In genomic region chr3:142734291-142734690, GRCm38 (mm10) we compare ENCODE assay signal across 15 mouse cellular contexts. TPM values are rescaled to one million over a fixed set of nuclear protein-coding genes. Genes with fewer than 3 reads are reported as not detected.
DNase-seq lines count a peak whose midpoint lies in the region; ATAC-seq lines count a peak whose summit lies in the region.
"Had no signal": no experiment of that assay in that cellular context is flagged by ENCODE, and none has a peak within 500 bp of the region (broad histone marks: within the 10 kb centered on the region; RNA-seq: fewer than 3 reads in every experiment).

No protein-coding gene starts in this region.

- 43% methylated on average over 12 of the region's 12 CpGs for WGBS in lung, embryonic 15.5 days
- 57% methylated on average over 12 of the region's 12 CpGs for WGBS in midbrain, embryonic 13.5 days

- H3K36me3 ChIP-seq in lung, embryonic 15.5 days = no peaks in the 10 kb centered on the region
- no peaks in the 10 kb centered on the region for H3K36me3 ChIP-seq in midbrain, embryonic 13.5 days
- H3K36me3 ChIP-seq: heart, embryonic 13.5 days; hindbrain, embryonic 15.5 days had no signal

- no peaks in the 10 kb centered on the region for H3K27me3 ChIP-seq in lung, embryonic 15.5 days
- no peaks in the 10 kb centered on the region for H3K27me3 ChIP-seq in midbrain, embryonic 13.5 days
- H3K27me3 ChIP-seq: forebrain, embryonic 13.5 days; heart, embryonic 13.5 days; hindbrain, embryonic 15.5 days had no signal

- H3K9me3 ChIP-seq in lung, embryonic 15.5 days = no peaks in the 10 kb centered on the region
- H3K9me3 ChIP-seq in midbrain, embryonic 13.5 days = no peaks in the 10 kb centered on the region
- H3K9me3 ChIP-seq: embryonic facial prominence, embryonic 10.5 days; forebrain, embryonic 13.5 days; heart, embryonic 13.5 days; hindbrain, embryonic 15.5 days had no signal

- DNase-seq in adrenal gland, postnatal 36 days = peak; percentile 11 to 34
- DNase-seq in adrenal gland, adult 18-20 months (ENCODE audit: low spot score in 2 of 2) = no peak
- DNase-seq in lung, postnatal 25 days (ENCODE audit: low spot score) = no peak
- peak; percentile 12 for DNase-seq in lung, postnatal 14 days
- DNase-seq: cerebellum, adult 18-20 months; cerebellum, adult 9-11 months; forebrain, postnatal 0 days; gastrocnemius, postnatal 14 days; heart, postnatal 36 days had no signal

- H3K9ac ChIP-seq in lung, embryonic 15.5 days = no peak overlapping the region
- no peak overlapping the region for H3K9ac ChIP-seq in midbrain, embryonic 13.5 days (replicated peaks)
- H3K9ac ChIP-seq: forebrain, embryonic 13.5 days; forebrain, postnatal 0 days; heart, embryonic 13.5 days; hindbrain, embryonic 15.5 days had no signal

- H3K4me1 ChIP-seq in lung, embryonic 15.5 days = no peaks in the 10 kb centered on the region
- H3K4me1 ChIP-seq in midbrain, embryonic 13.5 days (replicated peaks) = no peaks in the 10 kb centered on the region
- H3K4me1 ChIP-seq: embryonic facial prominence, embryonic 10.5 days; forebrain, embryonic 13.5 days; heart, embryonic 13.5 days; hindbrain, embryonic 15.5 days had no signal

- no peak overlapping the region for H3K4me2 ChIP-seq in lung, embryonic 15.5 days
- no peak overlapping the region for H3K4me2 ChIP-seq in midbrain, embryonic 13.5 days (replicated peaks)
- H3K4me2 ChIP-seq: forebrain, embryonic 13.5 days; heart, embryonic 13.5 days; hindbrain, embryonic 15.5 days had no signal

- ATAC-seq in lung, embryonic 15.5 days (ENCODE audit: borderline replicate concordance, extremely low read depth, low FRiP score, low TSS enrichment) = peak; percentile 76; the same call in 1 of the 2 replicates
- no peak for ATAC-seq in midbrain, embryonic 13.5 days
- ATAC-seq: forebrain, embryonic 13.5 days; forebrain, postnatal 0 days had no signal

- no peak overlapping the region for H3K27ac ChIP-seq in lung, embryonic 15.5 days
- H3K27ac ChIP-seq in midbrain, embryonic 13.5 days = no peak overlapping the region
- H3K27ac ChIP-seq: embryonic facial prominence, embryonic 10.5 days; forebrain, embryonic 13.5 days; heart, embryonic 13.5 days; hindbrain, embryonic 15.5 days had no signal

- H3K4me3 ChIP-seq in lung, embryonic 15.5 days = no peak overlapping the region
- no peak overlapping the region for H3K4me3 ChIP-seq in midbrain, embryonic 13.5 days (replicated peaks)
- H3K4me3 ChIP-seq: embryonic facial prominence, embryonic 10.5 days; forebrain, embryonic 13.5 days; heart, embryonic 13.5 days; hindbrain, embryonic 15.5 days had no signal

RNA-seq across cellular contexts. Expression of gene Gtf2b, which starts 30.6 kb away (rescaled TPM):
- total RNA-seq in adrenal gland, postnatal 36 days (2021) = 10 to 100 TPM; 65.0 to 65.6 TPM
- total RNA-seq in adrenal gland, adult 18-20 months (2021) = 10 to 100 TPM; 54.0 to 67.5 TPM
- polyA plus RNA-seq in lung, embryonic 15.5 days (2015; fragmentation: Nextera tagmentation; extraction: Ambion mirVana) = 83.3 and 86.5 TPM in 2 replicates
- 99.3 and 103 TPM in 2 replicates for polyA plus RNA-seq in midbrain, embryonic 13.5 days (2015; fragmentation: Nextera tagmentation; extraction: Ambion mirVana)

RNA-seq across cellular contexts. Expression of gene Kyat3, which starts 33.4 kb away (rescaled TPM):
- total RNA-seq in adrenal gland, postnatal 36 days (2021) = 10 to 100 TPM; 15.7 to 36.3 TPM
- total RNA-seq in adrenal gland, adult 18-20 months (2021) = 10 to 100 TPM; 21.4 to 23.4 TPM
- polyA plus RNA-seq in lung, embryonic 15.5 days (2015; fragmentation: Nextera tagmentation; extraction: Ambion mirVana) = 15.6 and 16.1 TPM in 2 replicates
- 4.4 and 4.9 TPM in 2 replicates for polyA plus RNA-seq in midbrain, embryonic 13.5 days (2015; fragmentation: Nextera tagmentation; extraction: Ambion mirVana)

Comparison
In these comparisons a context has a peak if more than half of its experiments do, and no peak if none do; other contexts are left out.
1. DNase-seq: peak in adrenal gland, postnatal 36 days (2 of 2) and lung, postnatal 14 days (single experiment); none in adrenal gland, adult 18-20 months (0 of 2) and lung, postnatal 25 days (single experiment).